Mouse (Mus musculus) limb, embryonic 15.5 days (tissue): ENCODE data around the gene Cd244a. TPM values are rescaled to one million over a fixed set of nuclear protein-coding genes. Genes with fewer than 3 reads are reported as not detected.

Source experiments
- ATAC-seq: fragments of 200-750 bp; cut with Nextera tagmentation; 2 replicates; pipeline ENCODE4 v1.8.0; 2017; ENCODE audit warnings: low read depth, moderate TSS enrichment; ENCODE audit not compliant: insufficient number of reproducible peaks, low FRiP score, low TSS enrichment
- H3K27ac ChIP-seq: fragments of 300-500 bp; sonication (generic); 2 replicates; pipeline ENCODE4 v1.5.1; 2015; ENCODE audit warnings: moderate library complexity, mild to moderate bottlenecking, inconsistent platforms
- H3K27me3 ChIP-seq: fragments of 300-500 bp; sonication (generic); 2 replicates; pipeline ENCODE4 v1.6.1; 2015; ENCODE audit warnings: inconsistent platforms
- H3K36me3 ChIP-seq: fragments of 300-500 bp; sonication (generic); 2 replicates; pipeline ENCODE4 v1.6.1; 2015; ENCODE audit warnings: inconsistent platforms
- H3K4me1 ChIP-seq: fragments of 300-500 bp; sonication (generic); 2 replicates; pipeline ENCODE4 v1.6.1; 2015; ENCODE audit warnings: inconsistent platforms
- H3K4me2 ChIP-seq: fragments of 300-500 bp; sonication (generic); 2 replicates; pipeline ENCODE4 v1.6.1; 2015; ENCODE audit warnings: mild to moderate bottlenecking, inconsistent platforms
- H3K4me3 ChIP-seq: fragments of 300-500 bp; sonication (generic); 2 replicates; pipeline ENCODE4 v1.5.1; 2015; ENCODE audit warnings: mild to moderate bottlenecking, inconsistent platforms
- H3K9ac ChIP-seq: fragments of 300-500 bp; sonication (generic); 2 replicates; pipeline ENCODE4 v1.6.1; 2015; ENCODE audit warnings: inconsistent platforms
- H3K9me3 ChIP-seq: fragments of 300-500 bp; sonication (generic); 2 replicates; pipeline ENCODE4 v1.6.1; 2016; ENCODE audit warnings: inconsistent platforms
- WGBS: fragments of 180-500 bp; shearing (Covaris S2); methylation state at CpG from one replicate; pipeline ENCODE4 v1.1.7; 2015; 5-methylcytosine and 5-hydroxymethylcytosine counted together
- polyA plus RNA-seq: library from polyadenylated mRNA; unstranded; fragments of >200 nt; fragmentation: Nextera tagmentation; extraction: Ambion mirVana; gene quantifications from 2 replicates; pipeline ENCODE4 v1.2.1, GENCODE M21; 2015

The Cd244a gene
- polyA plus RNA-seq = 0.08 and 0.12 TPM in 2 replicates

- Histone ChIP-seq H3K4me3 (no peak within 1 kb of the TSS), H3K4me1 (no peaks in the 10 kb centered on the region), H3K36me3 (no peaks in the 10 kb centered on the region), H3K9me3 (no peaks in the 10 kb centered on the region), H3K27me3 (no peaks in the 10 kb centered on the region), H3K4me2 (no peak within 1 kb of the TSS), H3K27ac (no peak within 1 kb of the TSS), H3K9ac (no peak within 1 kb of the TSS)
- 64% methylated on average over 4 of the region's 4 CpGs for WGBS
- no peak for ATAC-seq
These were observed at the start of gene Cd244a for GRCm38 (mm10) chr1:171558898-171559297. TSS of gene Cd244a (plus strand) at chr1:171559193.

GRCm38 (mm10) chr1:171513234-171513633, 45.8 kb upstream of the Cd244a start:
- Histone ChIP-seq H3K27me3 (no peaks in the 10 kb centered on the region), H3K4me2 (no peak overlapping the region), H3K9ac (no peak overlapping the region), H3K9me3 (no peaks in the 10 kb centered on the region), H3K27ac (no peak overlapping the region), H3K4me1 (no peaks in the 10 kb centered on the region), H3K4me3 (no peak overlapping the region), H3K36me3 (no peaks in the 10 kb centered on the region)
- WGBS = 86% methylated on average over 2 of the region's 2 CpGs
- ATAC-seq = no peak

- ATAC-seq = no peak
- H3K36me3 ChIP-seq = no peaks in the 10 kb centered on the region
- H3K4me2 ChIP-seq = no peak overlapping the region
- H3K9me3 ChIP-seq = no peaks in the 10 kb centered on the region
- 95% methylated on average over 1 of the region's 1 CpGs for WGBS
- H3K4me3 ChIP-seq = no peak overlapping the region
- H3K4me1 ChIP-seq = no peaks in the 10 kb centered on the region
- no peak overlapping the region for H3K9ac ChIP-seq
- H3K27me3 ChIP-seq = no peaks in the 10 kb centered on the region
- no peak overlapping the region for H3K27ac ChIP-seq
These were observed 45.2 kb upstream of the Cd244a start for GRCm38 (mm10) chr1:171513760-171514159.

GRCm38 (mm10) chr1:171515039-171515438, 44.0 kb upstream of the Cd244a start:
- Histone ChIP-seq H3K4me1 (no peaks in the 10 kb centered on the region), H3K4me2 (no peak overlapping the region), H3K27ac (no peak overlapping the region), H3K27me3 (no peaks in the 10 kb centered on the region), H3K36me3 (no peaks in the 10 kb centered on the region), H3K9ac (no peak overlapping the region), H3K9me3 (no peaks in the 10 kb centered on the region), H3K4me3 (no peak overlapping the region)
- no peak for ATAC-seq
- WGBS = 15% methylated on average over 1 of the region's 1 CpGs

- 84% methylated on average over 4 of the region's 4 CpGs for WGBS
- no peak for ATAC-seq
These were observed 43.4 kb upstream of the Cd244a start for GRCm38 (mm10) chr1:171515557-171515956.

GRCm38 (mm10) chr1:171531367-171531766, 27.6 kb upstream of the Cd244a start:
- WGBS = 91% methylated on average over 4 of the region's 4 CpGs
- no peak overlapping the region for H3K4me3 ChIP-seq
- H3K27ac ChIP-seq = no peak overlapping the region
- no peak overlapping the region for H3K4me2 ChIP-seq
- H3K4me1 ChIP-seq = no peaks in the 10 kb centered on the region
- no peak overlapping the region for H3K9ac ChIP-seq
- H3K9me3 ChIP-seq = no peaks in the 10 kb centered on the region
- H3K36me3 ChIP-seq = no peaks in the 10 kb centered on the region
- no peak for ATAC-seq
- H3K27me3 ChIP-seq = no peaks in the 10 kb centered on the region

More at GRCm38 (mm10) chr1:171515557-171515956, 43.4 kb upstream of the Cd244a start:
- no peak overlapping the region for H3K27ac ChIP-seq
- no peaks in the 10 kb centered on the region for H3K9me3 ChIP-seq
- H3K36me3 ChIP-seq = no peaks in the 10 kb centered on the region
- no peaks in the 10 kb centered on the region for H3K4me1 ChIP-seq
- no peak overlapping the region for H3K4me3 ChIP-seq
- H3K27me3 ChIP-seq = no peaks in the 10 kb centered on the region
- H3K4me2 ChIP-seq = no peak overlapping the region
- no peak overlapping the region for H3K9ac ChIP-seq

GRCm38 (mm10) chr1:171532830-171533229, 26.2 kb upstream of the Cd244a start:
- H3K4me1 ChIP-seq = no peaks in the 10 kb centered on the region
- no peak overlapping the region for H3K9ac ChIP-seq
- no peak overlapping the region for H3K4me2 ChIP-seq
- H3K9me3 ChIP-seq = no peaks in the 10 kb centered on the region
- 61% methylated on average over 2 of the region's 2 CpGs for WGBS
- no peak for ATAC-seq
- no peaks in the 10 kb centered on the region for H3K27me3 ChIP-seq
- no peak overlapping the region for H3K4me3 ChIP-seq
- no peaks in the 10 kb centered on the region for H3K36me3 ChIP-seq
- H3K27ac ChIP-seq = no peak overlapping the region

GRCm38 (mm10) chr1:171534557-171534956, 24.4 kb upstream of the Cd244a start:
- ATAC-seq = no peak
- Histone ChIP-seq H3K9ac (no peak overlapping the region), H3K4me3 (no peak overlapping the region), H3K36me3 (no peaks in the 10 kb centered on the region), H3K4me2 (no peak overlapping the region), H3K27me3 (no peaks in the 10 kb centered on the region), H3K9me3 (no peaks in the 10 kb centered on the region), H3K27ac (no peak overlapping the region), H3K4me1 (no peaks in the 10 kb centered on the region)

- H3K9me3 ChIP-seq = no peaks in the 10 kb centered on the region
- no peak for ATAC-seq
- no peak within 1 kb of the TSS for H3K9ac ChIP-seq
- no peak within 1 kb of the TSS for H3K4me2 ChIP-seq
- no peaks in the 10 kb centered on the region for H3K4me1 ChIP-seq
- no peak within 1 kb of the TSS for H3K4me3 ChIP-seq
- 94% methylated on average over 1 of the region's 1 CpGs for WGBS
- H3K36me3 ChIP-seq = no peaks in the 10 kb centered on the region
- H3K27me3 ChIP-seq = no peaks in the 10 kb centered on the region
- no peak within 1 kb of the TSS for H3K27ac ChIP-seq
These were observed 23.8 kb upstream of the Cd244a start, which contains the start of gene Itln1 for GRCm38 (mm10) chr1:171535194-171535593. TSS of gene Itln1 (minus strand) at chr1:171535294.

- no peaks in the 10 kb centered on the region for H3K9me3 ChIP-seq
- H3K4me2 ChIP-seq = no peak overlapping the region
- H3K27ac ChIP-seq = no peak overlapping the region
- H3K9ac ChIP-seq = no peak overlapping the region
- H3K4me3 ChIP-seq = no peak overlapping the region
- WGBS = 82% methylated on average over 1 of the region's 1 CpGs
- no peaks in the 10 kb centered on the region for H3K27me3 ChIP-seq
- no peaks in the 10 kb centered on the region for H3K4me1 ChIP-seq
- ATAC-seq = no peak
- H3K36me3 ChIP-seq = no peaks in the 10 kb centered on the region
These were observed 18.3 kb upstream of the Cd244a start for GRCm38 (mm10) chr1:171540694-171541093.

- Histone ChIP-seq H3K4me3 (no peak overlapping the region), H3K4me2 (no peak overlapping the region), H3K9ac (no peak overlapping the region), H3K27ac (no peak overlapping the region), H3K36me3 (no peaks in the 10 kb centered on the region), H3K9me3 (no peaks in the 10 kb centered on the region), H3K27me3 (no peaks in the 10 kb centered on the region), H3K4me1 (no peaks in the 10 kb centered on the region)
- ATAC-seq = no peak
- 73% methylated on average over 7 of the region's 7 CpGs for WGBS
These were observed 7.7 kb upstream of the Cd244a start for GRCm38 (mm10) chr1:171551326-171551725.

GRCm38 (mm10) chr1:171552230-171552629, 6.8 kb upstream of the Cd244a start:
- Histone ChIP-seq H3K4me1 (no peaks in the 10 kb centered on the region), H3K36me3 (no peaks in the 10 kb centered on the region), H3K9me3 (no peaks in the 10 kb centered on the region), H3K9ac (no peak overlapping the region), H3K27ac (no peak overlapping the region), H3K4me3 (no peak overlapping the region), H3K4me2 (no peak overlapping the region), H3K27me3 (no peaks in the 10 kb centered on the region)
- WGBS = 87% methylated on average over 2 of the region's 2 CpGs
- ATAC-seq = no peak
